Mouse (Mus musculus): Measurements from ENCODE around the gene Ndst2.

Gene Ndst2

DNA sequence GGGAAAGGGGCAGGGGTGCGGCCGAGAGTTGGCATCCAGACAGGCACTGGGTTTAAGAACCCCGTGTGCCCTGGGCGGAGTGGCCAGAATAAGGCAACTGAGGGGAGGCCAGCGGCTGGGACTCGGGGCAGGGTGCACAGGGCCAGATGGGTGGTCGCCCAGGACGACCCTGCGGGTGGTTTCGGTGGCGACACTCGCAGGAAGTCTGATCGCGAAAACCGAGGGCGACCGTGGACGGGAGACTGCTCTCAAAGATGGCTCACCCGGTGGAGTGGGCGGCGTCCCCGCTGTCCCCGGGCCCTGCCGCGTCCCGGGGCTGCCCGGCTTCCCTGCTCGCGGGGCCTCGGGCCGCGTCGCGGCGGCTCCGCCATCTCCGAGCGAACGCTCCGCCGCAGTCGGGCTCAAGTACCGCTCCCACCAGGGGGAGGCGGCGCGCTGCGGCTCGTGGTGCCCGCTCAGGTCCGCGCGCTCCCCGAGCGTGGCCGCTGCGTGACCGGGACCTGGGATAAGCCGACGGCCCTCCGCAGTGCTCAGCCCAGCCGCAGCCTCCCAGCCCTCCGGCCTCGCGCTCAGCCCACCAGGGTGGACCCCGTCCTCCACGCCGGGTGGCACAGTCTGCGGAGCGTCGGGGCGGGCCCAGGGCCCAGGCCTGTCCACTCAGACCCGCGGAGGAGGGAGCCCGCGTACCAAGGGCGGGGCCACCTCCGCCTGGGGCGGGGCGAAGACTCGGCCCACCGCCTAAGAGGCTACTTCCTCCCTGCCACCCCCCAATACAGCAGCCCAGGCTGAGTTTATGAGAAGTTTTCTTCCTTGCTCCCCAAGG lies at the start of gene Ndst2:
Gene Ndst2, minus strand, starts transcription at position 611 of the 823 bp plus-strand sequence.
- DNase-seq (ENCODE audit: low spot score in 2 of 2): peak; percentile 91 to 94

DNA sequence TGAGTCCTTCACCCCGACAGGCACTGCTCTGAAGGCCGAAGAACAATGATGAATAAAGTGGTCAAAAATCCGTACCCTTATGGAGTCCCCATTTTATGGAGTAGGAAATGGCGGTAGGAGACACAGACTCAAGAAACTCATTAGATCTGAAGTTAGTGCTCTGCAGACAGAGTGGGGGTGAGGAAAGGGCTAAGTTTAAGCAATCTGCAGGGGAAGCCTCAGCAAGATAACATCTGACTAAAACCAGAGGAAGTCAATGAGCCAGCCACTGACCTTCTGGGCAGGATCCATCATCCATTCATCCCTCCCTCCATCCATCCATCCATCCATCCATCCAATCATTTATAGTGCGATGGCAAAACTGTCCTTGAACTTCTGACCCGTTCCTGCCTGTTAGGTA lies 49.2 kb upstream of the Ndst2 start:
- DNase-seq (ENCODE audit: low spot score in 2 of 2): no peak

DNA sequence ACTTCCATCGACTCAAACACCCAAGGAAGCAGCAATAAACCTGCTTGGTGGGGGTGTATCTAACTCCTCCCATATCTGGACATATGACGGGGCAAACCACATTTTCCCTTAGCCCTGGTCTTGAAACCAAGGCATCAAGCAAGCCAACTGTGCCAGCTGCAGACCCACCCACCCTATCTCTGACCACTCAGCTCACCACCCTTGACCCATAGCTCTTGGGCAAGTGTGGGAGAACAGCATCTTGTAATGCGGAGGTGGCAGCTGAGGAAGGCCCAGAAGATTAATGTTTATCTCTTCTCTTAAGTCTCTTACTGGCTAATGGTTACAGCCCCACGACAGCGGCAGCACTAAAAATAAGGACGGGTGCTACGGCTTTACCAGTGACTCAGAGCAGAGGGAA lies 48.5 kb upstream of the Ndst2 start:
- DNase-seq (ENCODE audit: low spot score in 2 of 2): no peak

DNA sequence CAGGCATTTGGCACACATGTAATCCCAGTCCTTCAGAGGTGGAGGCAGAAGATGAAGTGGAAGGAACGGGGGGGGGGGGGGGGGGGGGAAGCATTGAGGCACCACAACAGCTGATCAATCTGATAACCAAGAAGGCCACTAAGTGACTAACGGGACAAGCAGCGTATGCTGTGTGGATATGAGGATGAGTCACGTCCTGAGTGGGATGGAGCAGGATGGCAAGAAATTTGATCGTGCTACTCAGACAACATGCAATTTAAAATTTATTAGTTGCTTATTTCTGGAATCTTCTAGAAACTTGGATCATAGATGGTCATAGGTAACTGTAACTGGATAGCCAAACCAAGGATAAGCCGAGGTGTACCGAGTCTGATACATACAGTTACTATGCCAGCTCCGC lies 45.9 kb upstream of the Ndst2 start:
- no peak for DNase-seq (ENCODE audit: low spot score in 2 of 2)

DNA sequence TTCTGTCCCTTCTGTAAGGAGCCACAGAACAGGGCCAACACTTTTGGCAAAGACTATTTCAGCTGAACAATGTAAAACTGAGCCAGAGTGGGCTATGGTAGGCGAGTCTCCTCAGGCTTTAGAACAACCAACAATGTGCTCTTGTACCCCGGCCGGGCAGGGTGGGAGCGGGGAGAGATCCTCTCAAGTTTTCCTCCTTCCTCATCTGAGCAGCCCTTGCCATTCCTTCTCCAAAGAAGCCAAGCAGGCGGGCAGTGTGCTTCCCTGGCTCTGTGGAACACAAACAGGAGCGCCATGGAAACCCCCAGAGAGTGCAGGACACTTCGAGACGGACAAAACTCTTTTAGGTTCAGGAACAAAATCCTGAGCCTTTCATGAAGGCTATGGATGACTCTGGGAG lies 44.1 kb upstream of the Ndst2 start:
- no peak for DNase-seq (ENCODE audit: low spot score in 2 of 2)

DNA sequence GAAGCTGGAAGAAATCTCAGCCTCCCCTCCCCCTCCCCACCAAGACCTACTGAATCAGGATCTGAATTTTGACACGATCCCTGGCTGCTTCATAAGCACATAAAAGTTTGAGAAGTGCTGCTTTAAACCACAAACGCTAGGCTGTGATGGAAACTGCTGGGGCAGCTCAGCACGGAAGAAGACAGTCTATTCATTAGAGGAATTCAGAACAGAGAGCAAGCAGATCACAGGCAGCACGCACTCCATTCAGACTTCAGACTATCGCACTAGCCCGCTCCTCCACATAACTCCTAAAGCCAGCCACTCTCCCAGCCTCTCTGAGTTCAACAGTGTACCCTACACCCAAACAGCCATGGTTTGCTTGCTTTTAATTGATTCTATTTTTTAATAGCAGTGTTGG lies 41.3 kb upstream of the Ndst2 start:
- DNase-seq (ENCODE audit: low spot score in 2 of 2): no peak

DNA sequence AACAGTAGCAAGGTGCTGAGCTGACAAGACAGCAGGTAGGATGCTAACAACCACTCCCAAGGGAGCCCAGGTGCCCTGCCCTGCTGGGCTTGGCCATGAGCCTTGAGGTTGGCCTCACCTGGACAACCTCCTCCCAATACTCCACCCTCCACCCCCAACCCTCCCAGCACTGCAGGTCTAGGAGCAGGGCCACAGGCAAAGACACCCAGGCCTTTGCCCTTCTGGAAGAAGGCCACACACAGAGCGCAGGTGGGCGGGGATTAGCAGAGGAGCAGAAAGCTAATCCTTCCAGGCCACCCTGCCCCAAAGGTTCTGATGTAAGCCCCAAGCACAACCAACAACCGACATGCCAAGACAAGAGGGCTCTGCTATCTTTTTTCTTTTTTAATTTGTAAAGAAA lies 39.0 kb upstream of the Ndst2 start:
- DNase-seq (ENCODE audit: low spot score in 2 of 2): no peak

DNA sequence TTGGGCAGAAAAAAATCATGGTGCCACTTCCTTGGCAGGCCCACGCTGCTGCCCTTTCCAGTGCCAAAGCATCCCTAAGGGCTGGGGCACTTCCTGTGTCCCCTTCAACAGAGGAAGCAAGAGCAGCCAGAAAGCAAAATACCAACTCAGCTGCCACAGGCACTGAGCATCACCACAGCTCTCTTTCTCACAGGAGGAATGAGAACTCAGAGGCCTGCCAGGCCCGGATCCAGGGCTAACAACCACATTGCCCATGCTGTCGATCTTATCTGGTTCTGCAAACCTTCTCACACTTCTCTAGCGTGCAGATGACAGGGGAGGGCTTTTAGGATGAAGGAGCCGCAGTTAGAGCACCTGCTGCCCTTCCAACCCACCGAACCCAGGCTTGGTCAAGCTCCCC lies 38.4 kb upstream of the Ndst2 start:
- no peak for DNase-seq (ENCODE audit: low spot score in 2 of 2)

DNA sequence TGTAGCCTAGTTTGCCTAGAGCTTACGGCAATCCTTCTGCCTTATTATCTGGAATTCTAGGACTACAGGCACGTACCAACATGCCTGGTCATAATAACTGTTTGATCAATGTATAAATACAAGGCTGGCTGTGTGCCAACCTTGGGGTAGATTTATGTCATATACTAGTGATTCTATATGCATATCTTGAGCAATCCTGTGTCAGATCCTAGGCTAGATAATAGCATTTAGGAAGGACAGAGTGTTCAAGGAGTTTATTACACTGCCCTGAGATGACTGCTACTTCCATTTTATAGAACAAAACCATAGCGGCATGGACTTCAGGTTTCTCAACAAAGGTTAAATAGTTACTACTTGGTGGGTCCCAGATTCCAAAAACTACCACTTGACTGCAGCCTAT lies 37.6 kb upstream of the Ndst2 start:
- no peak for DNase-seq (ENCODE audit: low spot score in 2 of 2)

DNA sequence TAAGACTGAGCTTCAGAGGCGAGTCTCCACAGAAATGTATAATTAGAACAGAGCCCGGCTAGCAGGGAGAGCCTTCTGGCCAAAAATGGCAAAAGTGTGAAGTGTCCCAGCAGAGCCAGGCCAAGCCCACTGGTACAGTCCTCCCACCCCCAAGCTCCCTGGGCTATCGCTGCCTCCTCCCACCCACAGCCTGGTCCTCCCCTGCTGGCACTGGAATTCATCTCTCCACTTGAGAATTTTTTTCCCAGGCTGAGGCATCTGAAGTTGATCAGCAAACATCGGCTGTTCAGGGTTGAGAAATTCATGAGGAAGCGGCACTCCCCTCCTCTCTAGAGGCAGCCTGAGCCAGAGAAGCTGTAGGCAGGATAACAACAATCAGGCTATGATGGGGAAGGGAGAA lies 34.2 kb upstream of the Ndst2 start:
- no peak for DNase-seq (ENCODE audit: low spot score in 2 of 2)

DNA sequence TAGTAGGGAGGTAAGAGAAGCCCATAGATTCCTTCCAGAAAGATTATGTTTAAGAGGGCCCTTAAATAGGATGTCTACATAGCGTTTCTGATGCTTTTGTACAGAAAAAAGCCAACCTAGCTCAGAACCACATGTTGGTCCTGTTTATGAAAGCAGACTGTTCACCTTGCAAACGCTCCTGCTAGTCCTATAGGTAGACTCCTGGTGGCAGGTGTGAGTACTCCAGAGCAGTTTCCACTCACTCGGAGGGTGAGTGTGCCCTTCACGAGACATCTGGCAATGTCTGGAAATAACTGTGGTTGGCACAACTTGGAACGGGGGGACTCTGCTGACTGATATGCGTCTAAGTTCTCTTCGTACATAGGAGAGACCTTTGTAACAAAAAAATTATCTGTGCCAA lies 33.6 kb upstream of the Ndst2 start:
- DNase-seq (ENCODE audit: low spot score in 2 of 2): no peak

DNA sequence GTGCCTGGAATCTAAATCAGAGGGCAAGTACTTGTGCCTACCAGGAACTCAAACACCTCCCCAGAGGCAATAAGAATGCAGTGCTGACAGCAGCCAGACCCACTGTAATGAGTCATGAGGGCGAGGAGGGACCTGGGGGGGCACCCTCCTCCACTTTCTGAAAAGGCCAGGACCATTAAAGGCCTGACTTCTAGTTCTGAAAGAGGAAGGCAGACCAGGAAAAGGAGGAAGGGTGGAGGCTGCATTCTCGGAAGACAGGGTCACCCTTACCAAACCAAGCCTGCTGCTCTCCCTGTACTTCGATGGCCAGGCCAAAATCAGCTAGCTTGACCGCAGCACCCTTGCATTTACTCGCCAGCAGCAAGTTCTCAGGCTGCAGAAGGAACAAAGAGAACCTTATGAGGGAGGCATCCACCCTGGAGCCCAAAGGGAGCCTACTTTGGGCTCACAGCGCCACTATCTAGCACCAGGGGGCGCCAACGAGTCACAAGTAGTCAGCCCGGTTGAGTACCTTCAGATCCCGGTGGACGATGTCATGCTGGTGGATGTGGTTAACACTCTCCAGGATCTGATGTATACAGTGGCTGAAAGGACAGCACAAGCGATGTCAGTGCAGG lies 31.4 kb upstream of the Ndst2 start:
- DNase-seq (ENCODE audit: low spot score in 2 of 2): peak; percentile 78 to 91

DNA sequence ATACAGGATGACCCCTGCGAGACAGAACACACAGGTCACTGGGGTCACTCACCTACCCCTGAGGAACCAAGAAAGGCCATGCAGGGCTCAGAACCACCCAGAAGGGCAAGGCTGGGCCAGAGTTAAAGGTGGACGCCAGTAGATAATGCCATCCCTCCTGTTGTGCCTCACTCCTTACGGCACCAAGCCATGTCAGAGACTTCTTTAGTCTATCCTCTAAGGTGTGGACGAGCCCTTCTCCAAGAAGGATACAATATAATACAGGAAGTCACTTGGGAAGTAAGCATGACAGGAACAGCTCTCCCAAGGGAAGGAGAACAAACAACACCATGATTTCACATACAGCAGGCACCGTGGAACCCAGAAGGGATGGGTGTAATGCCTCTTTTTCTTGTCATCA lies 30.6 kb upstream of the Ndst2 start:
- DNase-seq (ENCODE audit: low spot score in 2 of 2): no peak

DNA sequence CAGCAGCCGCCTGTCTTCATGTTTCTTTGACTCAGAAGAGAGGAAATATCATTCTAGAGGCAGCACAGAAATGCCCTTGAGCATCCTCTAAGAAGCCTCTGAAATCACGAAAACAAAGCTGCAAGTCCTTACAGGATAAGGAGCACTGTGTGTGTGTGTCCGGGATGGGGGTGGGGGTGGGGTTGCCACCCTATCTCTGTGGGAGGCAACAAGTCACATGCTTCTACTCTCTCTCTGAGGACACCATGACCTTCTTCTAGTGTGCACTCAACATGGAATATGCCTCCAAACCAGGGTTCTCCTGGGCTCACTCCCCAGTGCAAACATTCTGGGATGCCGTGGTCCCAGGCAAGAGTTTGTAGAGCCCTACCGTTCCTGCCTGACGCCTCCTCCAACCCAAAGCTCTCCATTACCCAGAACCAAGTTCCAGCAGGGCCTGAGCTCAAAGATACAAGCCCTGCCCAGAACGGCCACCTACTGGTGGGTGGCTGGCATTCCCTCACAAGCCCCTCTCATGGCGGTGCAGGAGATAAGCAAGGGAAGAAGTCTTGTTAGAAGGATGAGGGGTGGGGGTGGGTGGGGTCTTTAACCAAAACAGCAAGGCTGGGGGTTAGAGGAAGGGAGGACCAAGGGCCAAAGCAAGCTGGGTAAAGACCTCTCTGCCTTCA lies 24.5 kb upstream of the Ndst2 start:
- no peak for DNase-seq (ENCODE audit: low spot score in 2 of 2)

DNA sequence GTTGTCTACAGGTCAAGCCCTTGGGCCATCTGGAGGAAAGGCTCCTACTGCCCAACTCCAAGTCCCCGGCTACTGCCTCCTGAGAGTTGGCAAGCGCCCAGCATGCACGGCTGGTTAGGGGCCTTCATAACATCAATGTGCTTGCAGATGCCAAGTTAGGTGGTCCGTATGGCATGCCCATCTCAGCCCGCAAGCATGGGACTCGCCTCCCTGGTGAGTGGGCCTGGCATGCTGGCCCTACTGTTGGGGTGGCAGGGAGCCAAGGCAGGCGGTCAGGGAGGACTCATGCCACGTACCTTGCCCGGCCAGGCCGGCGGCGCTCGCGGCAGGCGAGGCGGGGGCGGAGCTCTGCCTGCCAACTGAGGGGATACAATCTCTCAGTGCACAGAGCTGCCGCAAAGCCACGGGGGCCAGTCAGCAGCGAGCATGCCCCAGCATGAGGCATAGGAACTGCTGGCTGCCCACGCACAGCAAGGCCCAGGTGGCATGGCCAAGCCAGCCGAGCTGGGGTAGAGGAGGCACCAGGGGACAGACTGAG lies 23.1 kb upstream of the Ndst2 start:
- DNase-seq (ENCODE audit: low spot score in 2 of 2): no peak

DNA sequence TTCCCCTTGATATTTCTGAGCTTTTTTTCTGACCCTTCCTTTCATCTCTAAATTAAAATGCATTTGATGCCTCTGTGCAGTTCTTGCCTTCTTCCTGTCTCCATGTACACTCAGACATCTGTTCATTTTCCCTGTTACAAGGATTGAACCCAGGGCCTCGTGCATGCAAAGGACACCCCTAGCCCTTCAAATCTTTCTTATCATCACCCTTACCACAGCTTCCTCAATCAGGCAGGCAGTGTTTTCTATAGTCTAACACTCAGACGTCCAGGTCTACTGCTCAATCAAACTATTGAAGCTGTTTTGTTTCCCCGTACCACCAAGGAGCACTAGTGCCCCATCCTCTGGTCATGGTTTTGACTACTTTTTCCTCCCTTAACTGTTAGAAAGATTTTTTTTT lies 19.4 kb upstream of the Ndst2 start:
- DNase-seq (ENCODE audit: low spot score in 2 of 2): no peak

DNA sequence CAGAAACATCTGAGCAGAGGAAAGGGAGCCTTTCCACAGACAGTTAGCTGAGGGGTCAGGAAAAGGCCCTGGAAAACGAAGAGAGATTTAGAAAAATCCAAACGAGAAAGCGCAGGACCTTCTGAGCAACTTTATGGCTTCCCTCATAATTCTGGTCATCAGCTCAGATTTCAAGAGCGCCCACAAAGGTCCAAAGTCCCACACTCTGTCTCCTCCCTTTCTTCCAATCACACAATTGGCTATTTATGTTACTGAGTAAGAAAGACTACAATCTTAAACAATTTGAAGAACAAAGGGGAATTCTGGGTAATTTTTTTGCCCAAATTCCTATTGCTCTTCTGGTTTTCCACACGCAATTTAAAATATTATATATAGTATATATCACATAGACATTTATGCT lies 16.1 kb upstream of the Ndst2 start:
- DNase-seq (ENCODE audit: low spot score in 2 of 2): no peak

DNA sequence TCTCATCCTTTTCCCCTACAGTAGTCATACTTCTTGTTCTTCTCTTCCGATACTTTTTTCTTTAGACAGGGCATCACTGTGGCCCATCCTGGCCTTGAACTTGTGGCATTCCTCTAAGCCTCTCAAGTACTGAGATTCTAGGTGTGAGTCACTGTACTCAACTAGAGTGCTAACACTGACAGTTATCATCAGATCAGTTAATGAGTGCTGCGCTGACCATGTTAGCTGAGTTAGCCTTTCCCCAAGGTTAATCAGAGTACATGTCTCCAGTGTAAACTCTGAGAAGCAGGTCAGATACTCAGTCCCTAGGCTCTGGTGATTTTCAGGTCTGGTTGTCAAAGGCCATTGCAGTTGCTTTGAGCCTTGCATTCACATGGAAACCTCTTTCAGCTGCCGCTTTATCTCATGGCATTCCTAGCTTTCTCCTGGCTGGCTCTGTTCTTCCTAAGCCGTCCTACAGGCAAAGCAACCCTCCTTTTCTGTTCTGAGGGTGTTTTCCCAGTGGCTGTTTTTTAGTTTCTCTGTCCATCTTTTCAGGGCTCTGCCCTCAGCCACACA lies 15.2 kb upstream of the Ndst2 start:
- DNase-seq (ENCODE audit: low spot score in 2 of 2): no peak

DNA sequence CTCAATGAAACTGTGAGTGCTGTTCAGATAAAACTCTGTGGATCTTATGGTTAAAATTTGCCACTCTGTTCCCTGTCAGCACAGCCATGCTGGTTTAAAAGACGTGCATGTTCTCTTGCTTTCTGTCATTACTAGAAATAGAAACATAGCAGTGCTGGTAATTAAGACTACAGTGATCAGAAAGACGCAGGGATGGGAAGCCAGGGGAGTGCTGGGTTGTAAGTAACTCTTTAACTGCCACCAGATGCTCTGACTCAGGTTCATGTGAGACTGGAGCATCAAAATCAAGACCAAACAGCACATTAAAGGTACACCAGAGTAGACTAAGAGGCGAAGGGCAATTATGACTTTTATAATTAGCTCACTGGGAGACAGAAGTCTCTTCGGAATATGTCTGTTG lies 14.0 kb upstream of the Ndst2 start:
- no peak for DNase-seq (ENCODE audit: low spot score in 2 of 2)

DNA sequence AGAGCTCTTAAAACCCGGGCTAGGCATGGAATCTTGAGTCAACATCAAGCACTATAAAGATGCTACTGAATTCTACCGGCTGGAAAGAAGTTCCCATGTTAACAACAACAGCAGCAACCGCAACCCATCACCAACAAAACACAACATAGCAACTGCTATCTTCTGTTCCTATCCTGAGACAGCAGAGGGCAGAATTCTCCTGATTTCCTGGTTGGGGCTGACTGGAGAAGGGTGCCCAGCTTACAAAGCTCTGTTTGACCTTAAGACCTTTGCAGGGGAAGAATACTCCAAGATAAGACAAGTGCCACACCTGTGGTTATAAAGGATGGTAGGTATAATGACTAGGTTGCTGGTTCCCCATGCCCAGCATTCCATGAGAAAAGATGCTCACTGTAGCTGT lies 12.6 kb upstream of the Ndst2 start:
- no peak for DNase-seq (ENCODE audit: low spot score in 2 of 2)

DNA sequence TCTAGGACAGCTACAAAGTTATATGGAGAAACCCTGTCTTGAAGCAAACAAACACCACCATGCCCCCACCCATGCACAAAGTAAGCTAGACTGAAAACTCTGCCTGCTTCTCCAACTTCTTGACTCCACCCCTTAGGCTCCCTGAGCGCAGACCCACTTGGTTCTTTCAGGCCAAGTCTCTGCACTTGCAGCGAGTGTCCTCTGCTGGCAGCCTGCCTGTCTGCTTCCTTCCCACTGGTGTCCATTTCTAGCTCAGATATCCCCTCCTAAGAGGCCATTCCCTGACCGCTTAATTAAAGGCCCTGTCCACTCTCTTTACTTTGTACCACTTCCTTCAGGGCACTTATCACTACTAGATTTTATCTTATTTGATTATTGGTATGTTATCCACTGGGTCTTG lies 9.3 kb upstream of the Ndst2 start:
- DNase-seq (ENCODE audit: low spot score in 2 of 2): no peak

DNA sequence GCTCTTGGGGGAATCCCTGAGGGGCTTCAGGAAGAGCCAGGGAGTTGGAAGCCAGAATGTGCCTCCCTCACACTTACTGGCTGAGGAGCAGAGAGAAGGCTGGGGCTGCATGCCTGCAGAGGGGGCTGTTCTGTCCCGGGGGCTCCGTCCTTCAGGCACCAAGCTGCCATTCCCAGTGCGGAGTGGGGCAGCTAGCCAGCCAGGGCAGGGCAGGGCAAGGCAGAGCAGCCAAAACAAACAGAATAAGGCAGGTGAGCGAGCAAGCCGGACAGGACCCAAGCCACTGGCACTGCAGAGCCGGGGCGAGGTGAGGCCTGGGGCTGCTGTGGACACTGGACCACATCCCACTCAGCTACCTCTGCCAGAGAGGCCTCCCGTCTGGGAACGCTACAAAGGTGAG lies 6.9 kb upstream of the Ndst2 start:
- DNase-seq (ENCODE audit: low spot score in 2 of 2): no peak

DNA sequence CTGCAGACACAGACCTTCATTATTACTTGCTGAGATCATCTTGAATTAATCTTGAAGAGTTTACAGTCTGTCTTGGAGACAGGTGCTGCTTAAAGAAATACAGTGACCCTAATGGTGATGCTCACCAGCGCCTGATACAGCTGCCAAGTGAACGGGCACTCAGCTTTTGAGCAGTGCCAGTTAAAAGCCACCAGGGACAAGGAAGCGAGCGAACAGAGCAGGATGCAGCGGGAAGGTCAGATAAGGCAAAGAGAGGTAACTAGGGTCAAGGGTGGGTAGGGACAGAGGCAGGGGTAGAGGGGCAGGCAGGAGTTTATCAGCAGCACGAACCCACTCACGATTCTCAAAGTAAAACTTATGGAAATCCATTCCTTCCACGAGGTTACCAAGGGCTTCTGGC lies 4.1 kb upstream of the Ndst2 start:
- no peak for DNase-seq (ENCODE audit: low spot score in 2 of 2)

All from spleen, postnatal 10 days (tissue).